Mouse (Mus musculus) lung, postnatal 0 days (tissue): ENCODE results near the gene Mcpt8. TPM values are rescaled to one million over a fixed set of nuclear protein-coding genes. Genes with fewer than 3 reads are reported as not detected.
"Not testable (repeated sequence)": the region's sequence is repeated elsewhere in the genome, so short reads cannot be mapped to it uniquely, and the experiment has no call there.

ENCODE experiments used
- ATAC-seq: fragments of 200-750 bp; cut with Nextera tagmentation; 2 replicates; pipeline ENCODE4 v1.8.0; 2017; ENCODE audit warnings: moderate library complexity
- DNase-seq: peaks from one replicate; pipeline ENCODE4 v3.0.0-alpha.2; 2016; ENCODE audit warnings: low spot score
- H3K27ac ChIP-seq: fragments of 300-500 bp; sonication (generic); 2 replicates; pipeline ENCODE4 v1.5.1; 2014; ENCODE audit warnings: antibody characterized with exemption, mild to moderate bottlenecking, low read length, mixed read lengths
- H3K27me3 ChIP-seq: fragments of 300-500 bp; sonication (generic); replicated peaks from 2 replicates; pipeline ENCODE4 v1.6.1; 2014; ENCODE audit warnings: low read length, mixed read lengths; ENCODE audit not compliant: insufficient read depth
- H3K36me3 ChIP-seq: fragments of 300-500 bp; sonication (generic); 2 replicates; pipeline ENCODE4 v1.6.1; 2014; ENCODE audit warnings: low read length, mixed read lengths; ENCODE audit not compliant: insufficient read depth
- H3K4me1 ChIP-seq: fragments of 300-500 bp; sonication (generic); 2 replicates; pipeline ENCODE4 v1.6.1; 2014; ENCODE audit warnings: antibody characterized with exemption, low read depth, low read length, mixed read lengths; ENCODE audit not compliant: insufficient read depth
- H3K4me2 ChIP-seq: fragments of 300-500 bp; sonication (generic); replicated peaks from 2 replicates; pipeline ENCODE4 v1.6.1; 2014; ENCODE audit warnings: low read depth, mild to moderate bottlenecking, low read length, moderate library complexity, mixed read lengths
- H3K4me3 ChIP-seq: fragments of 300-500 bp; sonication (generic); 2 replicates; pipeline ENCODE4 v1.5.1; 2014; ENCODE audit warnings: low read depth, low read length
- H3K9ac ChIP-seq: fragments of 300-500 bp; sonication (generic); replicated peaks from 2 replicates; pipeline ENCODE4 v1.6.1; 2014; ENCODE audit warnings: low read depth, mild to moderate bottlenecking
- H3K9me3 ChIP-seq: fragments of 300-500 bp; sonication (generic); 2 replicates; pipeline ENCODE4 v1.6.1; 2016; ENCODE audit warnings: low read length, mixed read lengths
- CTCF ChIP-seq: IDR thresholded peaks from 2 replicates; pipeline ENCODE4 v1.5.1; 2016; ENCODE audit warnings: antibody characterized with exemption, mild to moderate bottlenecking
- EP300 ChIP-seq: IDR thresholded peaks from 2 replicates; pipeline ENCODE4 v1.6.1; 2016; ENCODE audit warnings: antibody characterized with exemption, mild to moderate bottlenecking, control low read depth
- WGBS: fragments of 180-500 bp; shearing (Covaris S2); extraction: QIAGEN DNeasy Blood & Tissue Kit; methylation state at CpG from one replicate; pipeline ENCODE4 v1.1.7; 2014; 5-methylcytosine and 5-hydroxymethylcytosine counted together
- polyA plus RNA-seq: library from polyadenylated mRNA; unstranded; fragments of >200 nt; fragmentation: Nextera tagmentation; extraction: Ambion mirVana; gene quantifications from 2 replicates; pipeline ENCODE4 v1.2.1, GENCODE M21; 2015

Gene Mcpt8
- polyA plus RNA-seq = 5.0 and 5.6 TPM in 2 replicates

GRCm38 (mm10) chr14:56085167-56085566 lies at the start of gene Mcpt8:
Gene Mcpt8 (minus strand): TSS chr14:56085273.
- H3K4me1 ChIP-seq = no peaks in the 10 kb centered on the region
- no peak within 1 kb of the TSS for H3K27ac ChIP-seq
- no peak within 1 kb of the TSS for H3K9ac ChIP-seq
- H3K9me3 ChIP-seq = no peaks in the 10 kb centered on the region
- no peak within 1 kb of the TSS for H3K4me2 ChIP-seq
- ATAC-seq = no peak
- 90% methylated on average over 2 of the region's 2 CpGs for WGBS
- no peak for TF ChIP-seq EP300
- TF ChIP-seq CTCF = no peak
- no peaks in the 10 kb centered on the region for H3K27me3 ChIP-seq
- H3K36me3 ChIP-seq = no peaks in the 10 kb centered on the region
- no peak for DNase-seq
- H3K4me3 ChIP-seq = no peak within 1 kb of the TSS

GRCm38 (mm10) chr14:56133675-56134074 lies 48.6 kb upstream of the Mcpt8 start:
- not testable (repeated sequence) for H3K4me2 ChIP-seq, H3K36me3 ChIP-seq, DNase-seq, H3K27ac ChIP-seq, H3K9me3 ChIP-seq, H3K4me1 ChIP-seq, ATAC-seq, H3K9ac ChIP-seq, H3K4me3 ChIP-seq, H3K27me3 ChIP-seq
- WGBS = 69% methylated on average over 1 of the region's 1 CpGs

- H3K9me3 ChIP-seq, H3K27me3 ChIP-seq, H3K36me3 ChIP-seq, H3K4me2 ChIP-seq, H3K27ac ChIP-seq, DNase-seq, H3K4me3 ChIP-seq, ATAC-seq, H3K9ac ChIP-seq, H3K4me1 ChIP-seq: not testable (repeated sequence)
- 58% methylated on average over 2 of the region's 2 CpGs for WGBS
Measured at GRCm38 (mm10) chr14:56132508-56132907, 47.4 kb upstream of the Mcpt8 start, which contains the start of gene Gzmd. Gene Gzmd (minus strand): TSS chr14:56132608.

GRCm38 (mm10) chr14:56128341-56128740 lies 43.3 kb upstream of the Mcpt8 start:
- peak; percentile 33; the same call in 1 of the 2 replicates for TF ChIP-seq CTCF
- no peak for TF ChIP-seq EP300
- H3K4me3 ChIP-seq = no peak overlapping the region
- 45% methylated on average over 3 of the region's 3 CpGs for WGBS
- DNase-seq (no peak), ATAC-seq (no peak)
- no peaks in the 10 kb centered on the region for H3K9me3 ChIP-seq
- H3K4me1 ChIP-seq = no peaks in the 10 kb centered on the region
- no peaks in the 10 kb centered on the region for H3K27me3 ChIP-seq
- no peak overlapping the region for H3K9ac ChIP-seq
- H3K27ac ChIP-seq = no peak overlapping the region
- H3K36me3 ChIP-seq = no peaks in the 10 kb centered on the region
- H3K4me2 ChIP-seq = no peak overlapping the region

- TF ChIP-seq EP300 (no peak), CTCF (no peak)
- Histone ChIP-seq H3K4me3 (no peak overlapping the region), H3K9me3 (no peaks in the 10 kb centered on the region), H3K36me3 (no peaks in the 10 kb centered on the region), H3K4me2 (no peak overlapping the region), H3K4me1 (no peaks in the 10 kb centered on the region), H3K27me3 (no peaks in the 10 kb centered on the region), H3K9ac (no peak overlapping the region), H3K27ac (no peak overlapping the region)
- ATAC-seq (no peak), DNase-seq (no peak)
- WGBS = 83% methylated on average over 3 of the region's 3 CpGs
Measured at GRCm38 (mm10) chr14:56123516-56123915, 38.4 kb upstream of the Mcpt8 start.

- H3K9me3 ChIP-seq = no peaks in the 10 kb centered on the region
- no peak for DNase-seq
- H3K4me3 ChIP-seq = no peak within 1 kb of the TSS
- no peak for ATAC-seq
- no peaks in the 10 kb centered on the region for H3K4me1 ChIP-seq
- TF ChIP-seq EP300 = no peak
- no peak for TF ChIP-seq CTCF
- H3K4me2 ChIP-seq = no peak within 1 kb of the TSS
- H3K27me3 ChIP-seq = no peaks in the 10 kb centered on the region
- H3K27ac ChIP-seq = no peak within 1 kb of the TSS
- H3K36me3 ChIP-seq = no peaks in the 10 kb centered on the region
- H3K9ac ChIP-seq = no peak within 1 kb of the TSS
Measured at GRCm38 (mm10) chr14:56120525-56120924, 35.5 kb upstream of the Mcpt8 start, which contains the start of gene Gzme. Gene Gzme (minus strand): TSS chr14:56120625.

- DNase-seq, ATAC-seq, H3K9me3 ChIP-seq, H3K36me3 ChIP-seq, H3K27ac ChIP-seq, H3K4me1 ChIP-seq, H3K4me3 ChIP-seq, H3K9ac ChIP-seq, H3K27me3 ChIP-seq, H3K4me2 ChIP-seq: not testable (repeated sequence)
- 91% methylated on average over 33 of the region's 33 CpGs for WGBS
Measured at GRCm38 (mm10) chr14:56115531-56116310, 30.6 kb upstream of the Mcpt8 start.
